Mouse (Mus musculus) C2C12 (cell line): ENCODE measurements around the gene Zgpat.

ENCODE experiments used
- CTCF ChIP-seq: IDR thresholded peaks from one replicate; pipeline ENCODE4 v1.5.1; 2011; ENCODE audit not compliant: control insufficient read depth, insufficient read depth, insufficient read length
- USF1 ChIP-seq: IDR thresholded peaks from one replicate; pipeline ENCODE4 v1.6.1; 2011; ENCODE audit warnings: low read depth, mild to moderate bottlenecking, control low read depth, moderate library complexity

DNA sequence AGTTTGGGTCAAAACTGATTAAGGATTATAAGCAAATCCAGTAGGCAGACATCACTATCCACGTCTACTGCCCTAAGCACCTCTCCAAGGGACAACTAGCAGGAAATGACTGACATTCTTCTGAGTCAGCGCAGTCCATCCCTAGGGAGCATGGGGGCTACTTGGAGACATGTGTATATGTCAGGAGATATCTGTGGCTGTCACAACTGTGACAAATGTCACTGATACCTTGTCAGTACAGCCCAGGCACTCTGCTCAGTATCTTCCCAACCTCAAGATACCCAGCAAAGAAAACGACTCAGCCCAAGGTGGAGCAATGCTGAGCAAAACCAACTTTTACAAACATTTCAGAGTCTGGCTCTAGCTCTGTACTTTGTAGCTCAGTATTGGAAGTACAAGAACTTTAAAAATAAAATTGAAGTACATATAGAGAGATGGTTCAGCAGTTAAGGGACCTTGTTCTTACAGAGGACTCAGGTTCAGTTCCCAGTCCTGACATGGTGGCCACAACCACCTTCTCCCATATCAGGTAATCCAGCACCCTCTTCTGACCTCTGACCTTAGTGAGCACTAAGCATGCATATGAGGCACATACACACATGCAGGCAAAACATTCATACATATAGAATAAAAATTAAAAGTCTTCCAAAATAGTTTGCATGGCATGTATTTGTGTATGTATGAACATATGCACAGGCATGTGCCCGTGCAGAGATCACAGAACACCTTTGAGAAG is 56.3 kb downstream of the Zgpat start:
- TF ChIP-seq CTCF: no peak
- TF ChIP-seq USF1: no peak
